Mouse (Mus musculus) heart, adult 9 months (tissue): ENCODE measurements around the gene Mvd.
A peak's percentile ranks its signal among the peaks of the same experiment; 100 is the strongest.

ENCODE experiments used
- DNase-seq, 2 experiments: peaks; one replicate each; pipeline ENCODE4 v3.0.0; 2022; ENCODE audit warnings: low spot score in 2 of 2

Mvd gene

GRCm38 (mm10) chr8:122443262-122444006 is at the start of gene Mvd:
Gene Mvd, minus strand, starts transcription at chr8:122443422.
- peak; percentile 99 to 100 for DNase-seq

- DNase-seq, result no peak
These were observed 45.2 kb upstream of the Mvd start for GRCm38 (mm10) chr8:122488387-122488786.

- DNase-seq, result no peak
These were observed 41.6 kb upstream of the Mvd start for GRCm38 (mm10) chr8:122484831-122485230.

- no peak for DNase-seq
These were observed 40.7 kb upstream of the Mvd start for GRCm38 (mm10) chr8:122483877-122484276.

GRCm38 (mm10) chr8:122482448-122482847 is 39.2 kb upstream of the Mvd start:
- DNase-seq, result no peak

- DNase-seq, result peak; percentile 88 to 90
These were observed 32.5 kb upstream of the Mvd start, which contains the start of the genes Rnf166 and Ctu2 for GRCm38 (mm10) chr8:122475580-122476320. Gene Rnf166, minus strand, starts transcription at chr8:122476064. Gene Ctu2, plus strand, starts transcription at chr8:122476143.

- DNase-seq, result peak; percentile 47 to 65
These were observed 31.8 kb upstream of the Mvd start for GRCm38 (mm10) chr8:122474951-122475560.

- DNase-seq, result no peak
These were observed 30.7 kb upstream of the Mvd start for GRCm38 (mm10) chr8:122473911-122474421.

- no peak for DNase-seq
These were observed 27.5 kb upstream of the Mvd start for GRCm38 (mm10) chr8:122470691-122471090.

GRCm38 (mm10) chr8:122469965-122470364 is 26.7 kb upstream of the Mvd start:
- no peak for DNase-seq

- DNase-seq, result no peak
These were observed 26.2 kb upstream of the Mvd start for GRCm38 (mm10) chr8:122469407-122469806.

- no peak for DNase-seq
These were observed 24.6 kb upstream of the Mvd start for GRCm38 (mm10) chr8:122467816-122468215.

- no peak for DNase-seq
These were observed 21.8 kb upstream of the Mvd start for GRCm38 (mm10) chr8:122464985-122465384.

- no peak for DNase-seq
These were observed 20.7 kb upstream of the Mvd start for GRCm38 (mm10) chr8:122463651-122464640.

- no peak for DNase-seq
These were observed 19.3 kb upstream of the Mvd start for GRCm38 (mm10) chr8:122462510-122462909.

GRCm38 (mm10) chr8:122461473-122462148 is 18.4 kb upstream of the Mvd start:
- DNase-seq, result no peak

- peak in 1 of 2 experiments; percentile 38 for DNase-seq
These were observed 17.6 kb upstream of the Mvd start, which contains the start of gene Snai3 for GRCm38 (mm10) chr8:122460524-122461472. Gene Snai3, minus strand, starts transcription at chr8:122460733.

- DNase-seq, result no peak
These were observed 16.8 kb upstream of the Mvd start for GRCm38 (mm10) chr8:122459990-122460389.

GRCm38 (mm10) chr8:122459218-122459900 is 16.1 kb upstream of the Mvd start:
- no peak for DNase-seq
